Mouse (Mus musculus) heart, adult 2 months (tissue): ENCODE measurements around the gene Epb41l4b. TPM values are rescaled to one million over a fixed set of nuclear protein-coding genes. Genes with fewer than 3 reads are reported as not detected.

Experiments used
- DNase-seq, 2 experiments: peaks; one replicate each; pipeline ENCODE4 v3.0.0; 2021
- H3K27ac ChIP-seq: fragments of 200-600 bp; 2 replicates; pipeline ENCODE4 v1.8.1; 2022
- H3K27me3 ChIP-seq: fragments of 200-500 bp; 2 replicates; pipeline ENCODE4 v1.6.1; 2012; ENCODE audit warnings: mild to moderate bottlenecking, low read length, inconsistent platforms, mixed read lengths; ENCODE audit not compliant: control insufficient read depth, insufficient read depth
- H3K36me3 ChIP-seq: fragments of 200-500 bp; 2 replicates; pipeline ENCODE4 v1.6.1; 2012; ENCODE audit warnings: low read length, inconsistent platforms; ENCODE audit not compliant: control insufficient read depth, insufficient read depth
- H3K4me1 ChIP-seq: fragments of 200-500 bp; 2 replicates; pipeline ENCODE4 v1.6.1; 2011; ENCODE audit warnings: low read length; ENCODE audit not compliant: control insufficient read depth, insufficient read depth
- H3K4me3 ChIP-seq: fragments of 200-600 bp; 2 replicates; pipeline ENCODE4 v1.8.1; 2022
- H3K79me2 ChIP-seq: fragments of 200-500 bp; replicated peaks from 2 replicates; pipeline ENCODE4 v1.6.1; 2012; ENCODE audit warnings: mild to moderate bottlenecking, inconsistent platforms, low read length, moderate library complexity, mixed read lengths; ENCODE audit not compliant: control insufficient read depth, insufficient read depth
- H3K9ac ChIP-seq: fragments of 200-500 bp; 2 replicates; pipeline ENCODE4 v1.6.1; 2012; ENCODE audit warnings: low read depth, mild to moderate bottlenecking, control low read depth, inconsistent platforms, low read length, mixed read lengths
- CTCF ChIP-seq: fragments of 200-600 bp; IDR thresholded peaks from 2 replicates; pipeline ENCODE4 v1.8.1; 2022; ENCODE audit warnings: antibody characterized with exemption, mild to moderate bottlenecking, moderate library complexity
- EP300 ChIP-seq: fragments of 200-500 bp; IDR thresholded peaks from 2 replicates; pipeline ENCODE4 v1.6.1; 2011; ENCODE audit warnings: low read depth, low read length, control low read depth; ENCODE audit not compliant: insufficient read depth
- POLR2A ChIP-seq: fragments of 200-500 bp; IDR thresholded peaks from 2 replicates; pipeline ENCODE4 v1.6.1; 2011; ENCODE audit warnings: mild to moderate bottlenecking, low read depth, low read length, control low read depth; ENCODE audit not compliant: insufficient read depth
- WGBS: fragments of 180-500 bp; shearing (Covaris S2); methylation state at CpG from one replicate; pipeline ENCODE4 v1.1.7; 2018; 5-methylcytosine and 5-hydroxymethylcytosine counted together
- intact Hi-C: fragments of 180-260 bp; cut with DNase I; formaldehyde crosslinking; loops from one replicate; pipeline ENCODE4 v1.15.1; 2025
- polyA plus RNA-seq: library from polyadenylated mRNA; depleted of rRNA; stranded (reverse); fragments of >200 nt; gene quantifications from 2 replicates; pipeline ENCODE4 v1.2.3, GENCODE M21; 2012
- total RNA-seq, 2 experiments: library from RNA; stranded (reverse); gene quantifications; 2 replicates each; pipeline ENCODE4 v1.2.3; 2021

The Epb41l4b gene
- total and polyA plus RNA-seq, 3 experiments: 1.9 to 3.0 (median 2.6) TPM

- Histone ChIP-seq H3K9ac (peak within 1 kb of the TSS; percentile 41), H3K36me3 (no peaks in the 10 kb centered on the region), H3K27ac (no peak within 1 kb of the TSS), H3K27me3 (peaks cover 10% of the 10 kb centered on the region), H3K4me1 (no peaks in the 10 kb centered on the region), H3K4me3 (no peak within 1 kb of the TSS), H3K79me2 (no peaks in the 10 kb centered on the region)
- intact Hi-C loops: no loop called here
- WGBS: 2% methylated on average over 40 of the region's 44 CpGs
- DNase-seq: no peak
- TF ChIP-seq EP300 (no peak), POLR2A (no peak), CTCF (no peak)
Measured at GRCm38 (mm10) chr4:56990215-56990584, 153.0 kb downstream of the Epb41l4b start, which contains the start of gene Frrs1l. Gene Frrs1l (minus strand): TSS chr4:56990391.

GRCm38 (mm10) chr4:56989431-56990214 is 153.6 kb downstream of the Epb41l4b start:
- WGBS: 14% methylated on average over 45 of the region's 45 CpGs
- no peak for DNase-seq
- Histone ChIP-seq H3K9ac (peak overlapping the region; percentile 41), H3K4me1 (no peaks in the 10 kb centered on the region), H3K27ac (no peak overlapping the region), H3K79me2 (no peaks in the 10 kb centered on the region), H3K27me3 (peaks cover 10% of the 10 kb centered on the region), H3K4me3 (no peak overlapping the region), H3K36me3 (no peaks in the 10 kb centered on the region)
- intact Hi-C loops: no loop called here
- no peak for TF ChIP-seq POLR2A
- no peak for TF ChIP-seq CTCF
- TF ChIP-seq EP300: no peak

GRCm38 (mm10) chr4:56965586-56966179 is 177.6 kb downstream of the Epb41l4b start:
- no peaks in the 10 kb centered on the region for H3K27me3 ChIP-seq
- peak in 1 of 2 experiments; percentile 31 for DNase-seq
- no peak for TF ChIP-seq CTCF
- no peak for TF ChIP-seq EP300
- TF ChIP-seq POLR2A: no peak
- 26% methylated on average over 7 of the region's 7 CpGs for WGBS
- peaks cover 6% of the 10 kb centered on the region for H3K36me3 ChIP-seq
- H3K4me3 ChIP-seq: no peak overlapping the region
- peaks cover 5% of the 10 kb centered on the region for H3K4me1 ChIP-seq
- H3K27ac ChIP-seq: peak overlapping the region; percentile 67
- no peak overlapping the region for H3K9ac ChIP-seq
- intact Hi-C loops: no loop called here
- H3K79me2 ChIP-seq: no peaks in the 10 kb centered on the region

- Histone ChIP-seq H3K79me2 (no peaks in the 10 kb centered on the region), H3K9ac (no peak overlapping the region), H3K27ac (no peak overlapping the region), H3K36me3 (peaks cover 6% of the 10 kb centered on the region), H3K4me3 (no peak overlapping the region), H3K27me3 (no peaks in the 10 kb centered on the region), H3K4me1 (peaks cover 5% of the 10 kb centered on the region)
- TF ChIP-seq EP300: no peak
- TF ChIP-seq CTCF: no peak
- TF ChIP-seq POLR2A: no peak
- intact Hi-C loops: no loop called here
- no peak for DNase-seq
- WGBS: 97% methylated on average over 6 of the region's 6 CpGs
Measured at GRCm38 (mm10) chr4:56963687-56964086, 179.6 kb downstream of the Epb41l4b start.

- Histone ChIP-seq H3K36me3 (peaks cover 6% of the 10 kb centered on the region), H3K4me1 (peaks cover 6% of the 10 kb centered on the region), H3K4me3 (no peak overlapping the region), H3K9ac (no peak overlapping the region), H3K79me2 (no peaks in the 10 kb centered on the region), H3K27me3 (no peaks in the 10 kb centered on the region), H3K27ac (peak overlapping the region; percentile 65)
- TF ChIP-seq EP300 (no peak), CTCF (no peak), POLR2A (no peak)
- intact Hi-C loops: no loop called here
- 40% methylated on average over 12 of the region's 12 CpGs for WGBS
- peak; percentile 42 to 60 for DNase-seq
Measured at GRCm38 (mm10) chr4:56961320-56961925, 181.8 kb downstream of the Epb41l4b start.

GRCm38 (mm10) chr4:56957518-56957917 is 185.7 kb downstream of the Epb41l4b start:
- TF ChIP-seq EP300 (no peak), CTCF (no peak), POLR2A (no peak)
- Histone ChIP-seq H3K27ac (no peak overlapping the region), H3K4me1 (peaks cover 6% of the 10 kb centered on the region), H3K9ac (no peak overlapping the region), H3K79me2 (no peaks in the 10 kb centered on the region), H3K4me3 (no peak overlapping the region; the same call in 1 of the 2 replicates), H3K36me3 (peaks cover 6% of the 10 kb centered on the region), H3K27me3 (no peaks in the 10 kb centered on the region)
- 41% methylated on average over 9 of the region's 9 CpGs for WGBS
- intact Hi-C loops: no loop called here
- no peak for DNase-seq
